Mouse (Mus musculus) hindbrain, embryonic 16.5 days (tissue): ENCODE measurements at regions not wholly inside any gene's neighbourhood (a gene's known extent, or its start where the extent isn't known, plus 50 kb on each side); places are given as distances from the start of the nearest gene placed in this dataset.
A peak's percentile ranks its signal among the peaks of the same experiment; 100 is the strongest.

ENCODE experiments used
- ATAC-seq: fragments of 200-750 bp; cut with Nextera tagmentation; 2 replicates; pipeline ENCODE4 v1.8.0; 2017; ENCODE audit warnings: moderate TSS enrichment, moderate library complexity
- H3K27ac ChIP-seq: fragments of 300-500 bp; sonication (generic); 2 replicates; pipeline ENCODE4 v1.5.1; 2014; ENCODE audit warnings: low read depth, mild to moderate bottlenecking, control low read depth, low read length, moderate library complexity
- H3K27me3 ChIP-seq: fragments of 300-500 bp; sonication (generic); replicated peaks from 2 replicates; pipeline ENCODE4 v1.6.1; 2014; ENCODE audit warnings: low read length; ENCODE audit not compliant: control insufficient read depth, insufficient read depth
- H3K36me3 ChIP-seq: fragments of 300-500 bp; sonication (generic); 2 replicates; pipeline ENCODE4 v1.6.1; 2014; ENCODE audit warnings: mild to moderate bottlenecking, low read length, moderate library complexity, mixed read lengths; ENCODE audit not compliant: control insufficient read depth, insufficient read depth
- H3K4me1 ChIP-seq: fragments of 300-500 bp; sonication (generic); 2 replicates; pipeline ENCODE4 v1.6.1; 2014; ENCODE audit warnings: low read depth, low read length; ENCODE audit not compliant: control insufficient read depth, insufficient read depth
- H3K4me2 ChIP-seq: fragments of 300-500 bp; sonication (generic); 2 replicates; pipeline ENCODE4 v1.6.1; 2014; ENCODE audit warnings: mild to moderate bottlenecking, low read length, control low read depth, moderate library complexity
- H3K4me3 ChIP-seq: fragments of 300-500 bp; sonication (generic); 2 replicates; pipeline ENCODE4 v1.5.1; 2014; ENCODE audit warnings: mild to moderate bottlenecking, low read length, control low read depth, moderate library complexity
- H3K9ac ChIP-seq: fragments of 300-500 bp; sonication (generic); 2 replicates; pipeline ENCODE4 v1.6.1; 2014; ENCODE audit warnings: low read depth, mild to moderate bottlenecking, control low read depth, low read length, moderate library complexity
- H3K9me3 ChIP-seq: fragments of 300-500 bp; sonication (generic); 2 replicates; pipeline ENCODE4 v1.6.1; 2014; ENCODE audit warnings: mild to moderate bottlenecking, low read length, moderate library complexity; ENCODE audit not compliant: control insufficient read depth
- WGBS: fragments of 180-500 bp; shearing (Covaris S2); extraction: QIAGEN DNeasy Blood & Tissue Kit; methylation state at CpG from one replicate; pipeline ENCODE4 v1.1.7; 2014; 5-methylcytosine and 5-hydroxymethylcytosine counted together

DNA sequence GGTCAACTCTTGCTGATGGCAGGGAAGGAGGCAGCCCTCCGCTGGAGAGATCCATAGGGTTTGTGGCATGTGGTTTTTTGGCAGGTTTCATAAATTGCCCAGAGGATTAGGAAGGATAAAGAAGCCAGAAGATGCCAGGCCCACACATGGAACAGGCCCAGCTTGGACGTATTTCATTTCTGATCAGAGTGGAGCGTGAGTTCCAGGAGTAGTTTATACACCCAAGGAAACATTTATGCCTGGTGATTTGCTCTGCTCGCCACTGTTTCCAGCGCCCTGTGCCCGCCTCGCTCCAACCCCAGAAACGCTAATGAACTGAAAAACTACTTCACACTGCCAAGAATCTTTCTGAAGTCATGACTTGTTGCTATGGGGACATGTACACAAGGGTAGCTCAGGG, 53.0 kb upstream of the Lrp8 start:
- peak; percentile 35; the same call in 1 of the 2 replicates for ATAC-seq
- Histone ChIP-seq H3K4me1 (peaks cover 13% of the 10 kb centered on the region), H3K4me3 (no peak overlapping the region), H3K4me2 (no peak overlapping the region), H3K27me3 (no peaks in the 10 kb centered on the region), H3K9me3 (no peaks in the 10 kb centered on the region), H3K36me3 (no peaks in the 10 kb centered on the region), H3K27ac (no peak overlapping the region), H3K9ac (no peak overlapping the region)
- 65% methylated on average over 8 of the region's 8 CpGs for WGBS

DNA sequence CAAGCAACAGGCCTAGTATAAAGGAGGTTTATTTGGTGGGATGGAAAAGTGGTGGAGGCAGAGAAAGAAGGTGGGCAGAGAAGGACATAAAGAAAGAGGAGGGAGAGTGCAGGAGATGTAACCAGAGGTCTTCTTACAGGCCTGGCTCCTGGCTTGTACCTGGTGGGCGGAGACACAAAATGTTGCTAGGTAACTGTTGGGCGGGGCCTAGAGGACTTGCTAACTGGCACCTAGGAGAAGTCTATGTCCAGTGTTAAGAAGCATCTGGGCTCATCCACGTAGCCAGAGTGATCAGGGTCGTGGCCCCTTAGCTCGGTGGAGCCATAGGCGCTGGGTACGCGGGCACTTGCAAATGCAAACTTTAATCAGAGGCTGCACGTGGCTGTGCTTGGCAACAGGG, 52.0 kb upstream of the Lrp8 start:
- no peaks in the 10 kb centered on the region for H3K9me3 ChIP-seq
- H3K36me3 ChIP-seq, result no peaks in the 10 kb centered on the region
- no peak overlapping the region for H3K9ac ChIP-seq
- ATAC-seq, result no peak
- peaks cover 11% of the 10 kb centered on the region for H3K4me1 ChIP-seq
- WGBS, result 55% methylated on average over 9 of the region's 9 CpGs
- no peak overlapping the region for H3K4me3 ChIP-seq
- no peak overlapping the region for H3K4me2 ChIP-seq
- H3K27ac ChIP-seq, result no peak overlapping the region; the same call in 1 of the 2 replicates
- H3K27me3 ChIP-seq, result no peaks in the 10 kb centered on the region
